Mouse (Mus musculus): Measurements from ENCODE around the gene Trim71.

DNA sequence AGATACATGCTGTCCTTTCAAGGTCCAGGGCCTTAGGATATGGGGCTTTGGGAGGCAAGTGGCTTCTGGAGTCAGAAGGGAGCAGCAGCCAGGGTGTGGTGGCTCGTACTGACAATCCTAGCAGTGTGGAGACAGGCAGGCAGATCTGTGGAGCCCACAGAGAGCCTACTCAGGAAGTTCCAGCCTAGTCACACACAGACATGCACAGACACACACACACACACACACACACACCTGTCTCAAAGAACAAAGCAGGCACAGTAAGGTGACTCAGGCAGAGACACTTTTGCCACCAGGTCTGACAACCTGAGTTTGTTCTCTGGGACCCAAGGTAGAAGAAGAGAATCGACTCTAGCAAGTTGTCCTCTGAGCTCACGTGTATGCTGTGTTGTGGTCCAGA is 83.2 kb downstream of the Trim71 start:
- TF ChIP-seq CTCF (IDR thresholded peaks at IDR 0.05; ENCODE audit: low read depth): no peak
- no peak for TF ChIP-seq EP300 (IDR thresholded peaks at IDR 0.05; ENCODE audit: low read depth)

All from liver, postnatal 0 days (tissue).